Mouse (Mus musculus) hindbrain, embryonic 13.5 days (tissue): ENCODE measurements around the gene Gfod1. TPM values are rescaled to one million over a fixed set of nuclear protein-coding genes. Genes with fewer than 3 reads are reported as not detected.

ENCODE experiments used
- ATAC-seq: fragments of 200-750 bp; cut with Nextera tagmentation; 2 replicates; pipeline ENCODE4 v1.8.0; 2017; ENCODE audit warnings: moderate TSS enrichment; ENCODE audit not compliant: low FRiP score
- H3K27ac ChIP-seq: fragments of 300-500 bp; sonication (generic); 2 replicates; pipeline ENCODE4 v1.5.1; 2015; ENCODE audit warnings: inconsistent platforms, mild to moderate bottlenecking, moderate library complexity
- H3K27me3 ChIP-seq: fragments of 300-500 bp; sonication (generic); 2 replicates; pipeline ENCODE4 v1.6.1; 2015; ENCODE audit warnings: mild to moderate bottlenecking, inconsistent platforms
- H3K36me3 ChIP-seq: fragments of 300-500 bp; sonication (generic); 2 replicates; pipeline ENCODE4 v1.6.1; 2015; ENCODE audit warnings: mild to moderate bottlenecking, inconsistent platforms
- H3K4me1 ChIP-seq: fragments of 300-500 bp; sonication (generic); replicated peaks from 2 replicates; pipeline ENCODE4 v1.6.1; 2015; ENCODE audit warnings: inconsistent platforms
- H3K4me2 ChIP-seq: fragments of 300-500 bp; sonication (generic); 2 replicates; pipeline ENCODE4 v1.6.1; 2015; ENCODE audit warnings: inconsistent platforms, mild to moderate bottlenecking, moderate library complexity
- H3K4me3 ChIP-seq: fragments of 300-500 bp; sonication (generic); 2 replicates; pipeline ENCODE4 v1.5.1; 2015; ENCODE audit warnings: mild to moderate bottlenecking, inconsistent platforms
- H3K9ac ChIP-seq: fragments of 300-500 bp; sonication (generic); 2 replicates; pipeline ENCODE4 v1.6.1; 2015; ENCODE audit warnings: mild to moderate bottlenecking, inconsistent platforms
- H3K9me3 ChIP-seq: fragments of 300-500 bp; sonication (generic); 2 replicates; pipeline ENCODE4 v1.6.1; 2016; ENCODE audit warnings: inconsistent platforms
- WGBS: fragments of 180-500 bp; shearing (Covaris S2); methylation state at CpG from one replicate; pipeline ENCODE4 v1.1.7; 2015; 5-methylcytosine and 5-hydroxymethylcytosine counted together
- polyA plus RNA-seq: library from polyadenylated mRNA; unstranded; fragments of >200 nt; fragmentation: Nextera tagmentation; extraction: Ambion mirVana; gene quantifications from 2 replicates; pipeline ENCODE4 v1.2.1, GENCODE M21; 2015

The Gfod1 gene
- polyA plus RNA-seq, 1 experiment from 2014 or later: 2.2 TPM

DNA sequence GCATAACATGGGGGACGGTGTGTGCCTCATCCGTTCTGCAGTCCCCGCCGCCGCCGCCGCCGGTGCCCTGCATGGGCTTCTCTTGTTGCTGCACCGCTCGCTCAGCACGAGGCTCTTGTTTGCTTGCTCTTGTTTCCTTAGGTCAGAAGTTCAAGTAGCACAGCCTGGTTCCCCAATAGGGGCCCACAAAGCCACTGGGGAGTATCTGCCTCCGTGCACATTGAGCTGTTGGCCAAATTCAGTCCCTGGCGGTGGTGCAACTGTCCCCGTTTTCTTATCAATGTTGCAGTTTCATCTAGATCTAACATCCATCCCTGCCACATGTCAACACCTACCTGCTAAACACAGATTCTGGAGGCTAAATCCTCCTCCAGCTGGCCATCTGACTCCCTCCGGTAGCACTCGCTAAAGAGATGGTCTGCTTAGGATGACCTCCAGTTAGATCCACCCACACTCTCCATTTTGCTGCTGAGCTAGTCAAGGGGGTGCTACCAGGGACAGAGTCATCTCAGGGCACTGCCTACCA, 95.0 kb downstream of the Gfod1 start:
- WGBS: 33% methylated on average over 16 of the region's 16 CpGs
- H3K36me3 ChIP-seq: no peaks in the 10 kb centered on the region
- no peak for ATAC-seq

DNA sequence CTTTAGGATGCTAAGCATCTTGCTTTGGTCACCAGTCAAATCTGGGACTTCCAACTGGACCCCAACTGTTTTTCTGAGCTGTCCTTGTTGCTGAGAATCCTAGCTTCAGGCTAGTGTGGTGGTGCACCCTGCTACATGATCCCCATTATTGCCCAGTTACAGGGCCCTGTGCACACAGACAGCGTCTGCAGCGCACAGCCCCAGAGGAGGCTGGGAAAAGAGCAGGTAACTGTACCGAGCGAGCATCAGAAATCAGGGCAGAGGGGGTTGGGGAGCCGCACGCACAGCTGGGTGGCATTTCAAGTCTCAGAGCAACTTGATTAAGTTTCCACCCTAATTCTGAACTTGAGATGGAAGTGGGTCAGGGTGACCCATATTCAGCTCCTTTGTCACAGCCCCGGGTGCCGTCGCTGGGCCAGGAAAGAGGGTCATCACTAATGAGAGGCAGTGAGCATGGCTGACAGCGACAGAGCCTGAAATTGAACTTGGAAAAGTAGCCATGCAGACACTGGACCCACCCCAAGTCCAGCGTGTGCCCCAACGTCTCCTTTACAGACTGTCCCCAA, 97.8 kb downstream of the Gfod1 start:
- H3K27me3 ChIP-seq: no peaks in the 10 kb centered on the region
- no peaks in the 10 kb centered on the region for H3K9me3 ChIP-seq
- 87% methylated on average over 12 of the region's 12 CpGs for WGBS
- H3K4me2 ChIP-seq: no peak overlapping the region
- H3K9ac ChIP-seq: no peak overlapping the region
- ATAC-seq: no peak
- H3K27ac ChIP-seq: peak overlapping the region; percentile 30; the same call in 1 of the 2 replicates
- H3K4me1 ChIP-seq: peaks cover 22% of the 10 kb centered on the region; the same call in 1 of the 2 replicates
- no peaks in the 10 kb centered on the region for H3K36me3 ChIP-seq
- H3K4me3 ChIP-seq: no peak overlapping the region

More for the DNA sequence above, 95.0 kb downstream of the Gfod1 start:
- Histone ChIP-seq H3K9ac (peak overlapping the region; percentile 19; the same call in 1 of the 2 replicates), H3K4me1 (peaks cover 27% of the 10 kb centered on the region), H3K27ac (no peak overlapping the region), H3K27me3 (no peaks in the 10 kb centered on the region), H3K9me3 (no peaks in the 10 kb centered on the region), H3K4me3 (no peak overlapping the region), H3K4me2 (no peak overlapping the region)

DNA sequence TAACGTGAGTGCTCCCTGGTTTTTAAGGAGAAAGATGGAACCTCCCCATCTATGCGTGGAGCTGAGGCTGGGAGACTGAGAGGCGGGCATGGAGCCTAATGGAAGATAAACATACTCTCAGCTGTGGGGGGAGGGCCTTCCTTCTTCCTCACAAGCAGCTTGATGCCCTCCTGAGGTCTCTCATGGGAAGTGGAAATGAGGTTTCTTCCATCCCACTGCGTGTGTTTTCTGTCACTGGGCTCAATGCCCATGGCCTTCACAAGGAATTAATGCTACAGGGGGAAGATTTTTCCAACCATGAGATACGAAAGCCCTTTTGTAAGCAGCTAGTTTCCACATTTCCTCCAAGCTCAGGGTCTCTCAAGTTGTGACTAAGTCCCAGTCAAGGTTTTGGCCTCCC, 100.3 kb downstream of the Gfod1 start:
- Histone ChIP-seq H3K9ac (no peak overlapping the region), H3K4me1 (peaks cover 12% of the 10 kb centered on the region; the same call in 1 of the 2 replicates), H3K4me3 (no peak overlapping the region), H3K4me2 (no peak overlapping the region), H3K36me3 (peaks cover 9% of the 10 kb centered on the region), H3K9me3 (no peaks in the 10 kb centered on the region), H3K27ac (no peak overlapping the region), H3K27me3 (no peaks in the 10 kb centered on the region)
- ATAC-seq: no peak
- WGBS: 67% methylated on average over 5 of the region's 5 CpGs

DNA sequence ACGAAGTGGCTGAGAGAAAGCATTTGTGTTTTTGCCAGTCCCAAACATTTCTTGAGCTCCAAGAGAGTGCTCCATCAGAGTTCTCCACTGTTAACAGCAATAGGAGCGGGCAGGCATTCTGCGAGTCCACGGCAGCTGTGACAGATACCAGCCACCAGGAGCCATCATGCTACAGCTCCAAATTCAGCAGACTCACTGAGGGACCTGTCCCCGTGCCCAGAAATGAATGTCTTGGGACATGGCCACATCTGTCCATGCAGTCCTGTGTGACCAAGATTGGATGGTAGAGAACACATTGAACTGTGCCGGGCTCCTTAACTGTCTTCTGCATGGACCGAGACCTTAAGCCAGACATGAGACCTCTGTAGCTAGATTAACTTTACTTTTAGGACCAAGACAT, 100.7 kb downstream of the Gfod1 start:
- Histone ChIP-seq H3K27me3 (no peaks in the 10 kb centered on the region), H3K4me1 (peaks cover 12% of the 10 kb centered on the region; the same call in 1 of the 2 replicates), H3K4me2 (no peak overlapping the region), H3K4me3 (no peak overlapping the region), H3K36me3 (peaks cover 9% of the 10 kb centered on the region), H3K27ac (no peak overlapping the region), H3K9ac (no peak overlapping the region), H3K9me3 (no peaks in the 10 kb centered on the region)
- ATAC-seq: no peak
- 88% methylated on average over 7 of the region's 7 CpGs for WGBS

DNA sequence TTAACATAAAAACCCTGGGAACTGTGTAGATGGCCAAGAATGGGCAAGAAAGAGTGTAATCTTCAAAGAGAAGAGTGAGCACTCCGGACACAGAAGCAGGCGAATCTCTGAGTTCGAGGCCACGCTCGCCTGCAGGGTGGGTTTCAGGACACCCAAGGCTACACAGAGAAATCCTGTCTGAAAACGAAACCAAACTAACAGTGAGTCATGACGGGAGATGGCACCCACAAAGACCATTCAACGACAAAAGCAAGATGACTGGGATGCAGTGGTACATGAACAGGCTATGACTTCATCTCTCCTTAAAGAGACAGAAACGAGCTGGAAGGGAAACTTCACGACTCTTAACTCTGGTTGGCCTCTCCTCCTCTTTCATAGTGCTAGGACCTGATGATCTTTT, 101.6 kb downstream of the Gfod1 start:
- Histone ChIP-seq H3K4me2 (no peak overlapping the region), H3K27ac (no peak overlapping the region), H3K4me3 (no peak overlapping the region), H3K9ac (no peak overlapping the region), H3K36me3 (peaks cover 9% of the 10 kb centered on the region), H3K9me3 (no peaks in the 10 kb centered on the region), H3K27me3 (no peaks in the 10 kb centered on the region), H3K4me1 (peaks cover 12% of the 10 kb centered on the region; the same call in 1 of the 2 replicates)
- WGBS: 88% methylated on average over 10 of the region's 10 CpGs
- ATAC-seq: no peak

DNA sequence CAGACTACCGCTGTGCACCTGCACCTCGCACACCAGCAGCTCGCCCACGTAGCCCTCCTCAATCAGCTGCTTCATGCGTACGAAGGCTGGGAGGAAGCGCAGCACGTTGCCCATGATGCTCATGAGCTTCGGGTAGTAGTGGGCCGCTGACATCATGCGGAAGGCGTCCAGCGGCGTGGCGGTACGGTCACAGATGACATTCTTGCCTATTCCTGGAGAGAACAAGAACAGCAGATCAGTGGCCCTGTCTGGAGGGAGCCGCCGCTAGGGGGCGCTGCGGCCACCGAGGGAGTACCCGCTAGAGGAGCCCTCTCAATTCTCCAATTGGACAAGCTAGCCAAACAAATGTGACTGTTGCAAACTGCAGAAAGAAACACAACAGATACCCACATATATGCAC, 102.9 kb downstream of the Gfod1 start:
- Histone ChIP-seq H3K9me3 (no peaks in the 10 kb centered on the region), H3K4me1 (peaks cover 7% of the 10 kb centered on the region; the same call in 1 of the 2 replicates), H3K36me3 (peaks cover 9% of the 10 kb centered on the region), H3K9ac (no peak overlapping the region), H3K4me3 (no peak overlapping the region), H3K27ac (no peak overlapping the region), H3K27me3 (no peaks in the 10 kb centered on the region), H3K4me2 (no peak overlapping the region)
- 41% methylated on average over 22 of the region's 22 CpGs for WGBS
- ATAC-seq: 0 out of 2 replicates have a peak, but pooled peaks have one; percentile 24

DNA sequence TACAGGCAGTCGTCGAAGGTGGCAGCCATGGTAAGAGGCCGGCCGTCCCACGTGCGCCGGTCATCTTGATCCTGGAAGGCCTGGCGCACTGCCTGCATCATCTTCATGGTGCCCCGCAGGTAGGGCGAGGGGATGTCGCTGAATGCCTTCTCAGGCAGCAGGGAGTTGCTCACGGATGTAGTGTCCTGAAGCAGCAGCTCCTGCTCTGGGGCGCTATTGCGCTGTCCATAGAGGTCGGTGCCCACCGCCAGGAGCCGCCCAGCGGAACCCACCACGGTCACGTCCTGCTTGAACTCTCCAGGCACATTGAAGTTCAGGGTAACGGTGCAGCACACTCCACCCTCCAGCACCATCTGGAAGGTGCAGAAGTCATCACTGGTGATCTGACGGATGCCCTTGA, 103.5 kb downstream of the Gfod1 start:
- no peak overlapping the region for H3K4me3 ChIP-seq
- H3K36me3 ChIP-seq: peaks cover 9% of the 10 kb centered on the region
- no peak overlapping the region for H3K4me2 ChIP-seq
- no peaks in the 10 kb centered on the region for H3K27me3 ChIP-seq
- H3K9ac ChIP-seq: no peak overlapping the region
- no peaks in the 10 kb centered on the region for H3K9me3 ChIP-seq
- 69% methylated on average over 22 of the region's 22 CpGs for WGBS
- peaks cover 1% of the 10 kb centered on the region; the same call in 1 of the 2 replicates for H3K4me1 ChIP-seq
- ATAC-seq: 0 out of 2 replicates have a peak, but pooled peaks have one; percentile 36
- no peak overlapping the region for H3K27ac ChIP-seq

DNA sequence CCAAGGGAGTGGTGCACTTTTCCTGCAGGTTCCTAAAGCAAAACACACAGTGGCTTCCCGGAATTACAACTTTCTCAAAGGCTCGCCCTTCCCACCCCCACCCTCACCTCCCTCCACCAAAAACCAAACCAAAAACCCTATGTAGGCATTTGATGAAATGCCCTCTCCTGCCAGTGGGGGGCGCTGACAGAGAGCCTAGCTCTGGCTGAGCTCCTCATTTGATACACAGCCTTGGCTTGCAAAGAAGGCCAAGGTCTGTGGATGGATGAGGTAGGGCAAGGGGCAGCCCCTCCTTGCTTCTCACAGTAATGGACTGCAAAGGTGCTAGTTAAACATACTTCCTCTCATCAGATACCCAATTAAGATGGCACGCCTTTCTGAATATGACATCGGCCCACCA, 104.2 kb downstream of the Gfod1 start:
- no peaks in the 10 kb centered on the region for H3K27me3 ChIP-seq
- no peaks in the 10 kb centered on the region for H3K9me3 ChIP-seq
- peaks cover 9% of the 10 kb centered on the region for H3K36me3 ChIP-seq
- H3K4me1 ChIP-seq: no peaks in the 10 kb centered on the region
- 74% methylated on average over 5 of the region's 5 CpGs for WGBS
- no peak overlapping the region for H3K4me2 ChIP-seq
- no peak for ATAC-seq
- H3K9ac ChIP-seq: no peak overlapping the region
- no peak overlapping the region for H3K27ac ChIP-seq
- no peak overlapping the region for H3K4me3 ChIP-seq

DNA sequence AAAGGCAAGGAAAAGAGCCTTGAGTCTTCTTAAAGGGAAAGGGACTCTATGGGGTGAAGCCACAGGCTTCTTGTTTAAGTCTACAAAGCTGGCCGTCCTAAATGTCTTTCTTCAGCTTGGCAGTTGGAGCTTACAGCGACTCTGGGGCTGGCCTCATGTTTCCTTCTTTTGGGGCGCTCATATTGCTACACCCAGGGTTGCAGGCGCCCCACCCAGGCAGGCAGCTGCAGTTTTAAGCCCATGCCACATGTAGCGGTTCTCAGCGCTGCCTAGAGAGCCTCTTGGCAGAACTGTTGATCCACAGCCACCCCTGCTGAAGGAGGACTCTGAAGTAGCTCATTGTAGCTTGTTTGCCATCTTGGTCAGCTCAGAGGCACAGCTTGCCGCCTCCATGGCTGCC, 104.7 kb downstream of the Gfod1 start:
- no peak for ATAC-seq
- Histone ChIP-seq H3K36me3 (peaks cover 9% of the 10 kb centered on the region), H3K9me3 (no peaks in the 10 kb centered on the region), H3K27ac (no peak overlapping the region), H3K4me2 (no peak overlapping the region), H3K27me3 (no peaks in the 10 kb centered on the region), H3K4me1 (no peaks in the 10 kb centered on the region), H3K4me3 (no peak overlapping the region), H3K9ac (no peak overlapping the region)
- WGBS: 86% methylated on average over 7 of the region's 7 CpGs

DNA sequence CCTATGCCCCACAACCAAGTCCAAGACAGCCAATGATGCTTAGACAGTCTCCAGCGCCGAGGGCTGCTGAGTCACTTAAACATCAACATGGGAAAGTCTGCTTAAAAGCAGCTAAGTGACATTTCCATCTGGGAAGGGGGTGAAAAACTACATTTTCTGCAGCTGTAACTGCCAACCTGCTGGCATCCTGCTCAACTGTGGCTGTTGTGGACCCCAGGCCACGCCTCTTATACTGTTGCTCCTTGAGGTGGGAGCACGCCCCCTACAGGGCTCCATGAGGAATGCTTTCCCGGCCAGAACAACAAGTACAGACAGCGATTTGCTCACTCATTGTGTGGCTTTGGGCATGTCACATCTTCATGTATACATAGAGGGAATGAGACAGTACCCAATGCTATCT, 106.8 kb downstream of the Gfod1 start:
- H3K4me1 ChIP-seq: no peaks in the 10 kb centered on the region
- H3K27me3 ChIP-seq: no peaks in the 10 kb centered on the region
- no peak for ATAC-seq
- H3K9me3 ChIP-seq: no peaks in the 10 kb centered on the region
- WGBS: 63% methylated on average over 6 of the region's 6 CpGs
- H3K4me3 ChIP-seq: no peak overlapping the region
- H3K27ac ChIP-seq: no peak overlapping the region
- H3K9ac ChIP-seq: no peak overlapping the region
- H3K36me3 ChIP-seq: peaks cover 9% of the 10 kb centered on the region
- no peak overlapping the region for H3K4me2 ChIP-seq

DNA sequence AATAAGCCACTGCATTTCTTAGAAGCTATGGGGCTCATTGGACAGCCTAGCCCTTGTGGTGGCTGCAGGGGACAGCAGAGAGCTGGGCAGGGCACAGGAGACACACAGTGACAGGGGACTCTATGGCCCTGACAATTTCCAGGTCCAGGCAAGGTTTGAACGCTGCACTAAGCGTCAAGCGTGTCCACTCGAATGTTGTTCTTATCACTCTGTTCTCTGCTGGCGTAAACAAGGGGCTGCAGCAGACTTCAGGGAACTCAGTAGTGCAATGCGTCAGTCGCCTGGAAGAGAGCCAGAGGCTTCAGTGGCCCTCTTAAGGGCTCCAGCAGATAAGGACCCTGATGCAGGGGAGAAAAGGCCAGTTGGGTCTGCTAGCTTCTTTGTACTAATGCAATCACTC, 108.0 kb downstream of the Gfod1 start:
- Histone ChIP-seq H3K4me2 (no peak overlapping the region), H3K27ac (no peak overlapping the region; the same call in 1 of the 2 replicates)
- WGBS: 83% methylated on average over 7 of the region's 7 CpGs

DNA sequence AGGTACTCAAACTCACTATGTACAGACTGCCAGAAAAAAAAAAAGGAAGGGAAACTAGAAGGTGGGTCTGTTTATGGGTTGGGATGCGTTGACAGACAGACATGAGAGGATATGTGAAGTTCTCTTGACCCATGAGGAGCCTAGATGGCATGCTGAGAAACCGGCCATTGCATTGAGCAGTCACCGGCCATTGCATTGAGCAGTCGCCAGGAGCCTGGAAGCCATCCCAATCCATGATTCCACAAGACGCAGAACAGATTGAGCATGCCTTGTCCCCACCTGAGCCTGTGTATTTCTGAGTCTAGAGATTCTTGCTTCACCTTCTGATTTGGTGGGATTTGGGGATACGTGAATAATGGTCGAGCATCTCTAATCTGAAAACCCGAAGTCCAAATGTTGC, 110.0 kb downstream of the Gfod1 start:
- H3K27me3 ChIP-seq: 0 out of 2 replicates have a peak, but pooled peaks cover 4% of the 10 kb centered on the region
- 94% methylated on average over 8 of the region's 8 CpGs for WGBS
- no peaks in the 10 kb centered on the region for H3K36me3 ChIP-seq
- no peak overlapping the region for H3K4me2 ChIP-seq
- no peak for ATAC-seq
- H3K9me3 ChIP-seq: no peaks in the 10 kb centered on the region
- no peak overlapping the region for H3K27ac ChIP-seq
- no peak overlapping the region for H3K9ac ChIP-seq
- H3K4me3 ChIP-seq: no peak overlapping the region
- peaks cover 6% of the 10 kb centered on the region for H3K4me1 ChIP-seq

More for the DNA sequence above, 108.0 kb downstream of the Gfod1 start:
- no peaks in the 10 kb centered on the region for H3K9me3 ChIP-seq
- H3K4me1 ChIP-seq: peaks cover 6% of the 10 kb centered on the region
- H3K36me3 ChIP-seq: peaks cover 9% of the 10 kb centered on the region
- H3K4me3 ChIP-seq: no peak overlapping the region
- H3K27me3 ChIP-seq: 0 out of 2 replicates have a peak, but pooled peaks cover 3% of the 10 kb centered on the region
- H3K9ac ChIP-seq: no peak overlapping the region
- no peak for ATAC-seq

DNA sequence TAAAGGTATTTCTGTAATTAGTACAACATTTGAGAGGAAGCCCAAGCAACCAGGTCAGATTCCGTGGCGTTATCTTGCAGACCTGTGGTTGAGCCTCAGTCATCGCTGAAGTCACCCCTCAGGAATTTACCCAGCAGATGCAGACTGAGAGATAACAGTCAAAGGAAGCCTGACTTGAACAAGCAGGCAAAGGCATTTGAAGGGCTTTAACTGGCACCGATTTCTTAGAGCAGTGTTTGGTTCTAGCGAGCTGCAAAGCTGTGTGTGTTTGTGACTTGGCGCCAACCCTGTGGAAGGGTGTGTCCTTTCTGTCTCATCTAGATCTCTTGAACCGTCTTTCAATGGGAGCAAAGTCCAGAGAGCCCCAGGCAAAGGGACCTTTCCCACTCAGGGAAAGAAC, 110.7 kb downstream of the Gfod1 start:
- 0 out of 2 replicates have a peak, but pooled peaks cover 4% of the 10 kb centered on the region for H3K27me3 ChIP-seq
- no peaks in the 10 kb centered on the region for H3K36me3 ChIP-seq
- peaks cover 6% of the 10 kb centered on the region for H3K4me1 ChIP-seq
- H3K4me3 ChIP-seq: no peak overlapping the region
- no peak for ATAC-seq
- H3K4me2 ChIP-seq: no peak overlapping the region
- H3K27ac ChIP-seq: no peak overlapping the region
- WGBS: 76% methylated on average over 7 of the region's 7 CpGs
- no peaks in the 10 kb centered on the region for H3K9me3 ChIP-seq
- H3K9ac ChIP-seq: no peak overlapping the region
